Comparison of ENCODE assay signal across 8 mouse cellular contexts in the genomic region with DNA sequence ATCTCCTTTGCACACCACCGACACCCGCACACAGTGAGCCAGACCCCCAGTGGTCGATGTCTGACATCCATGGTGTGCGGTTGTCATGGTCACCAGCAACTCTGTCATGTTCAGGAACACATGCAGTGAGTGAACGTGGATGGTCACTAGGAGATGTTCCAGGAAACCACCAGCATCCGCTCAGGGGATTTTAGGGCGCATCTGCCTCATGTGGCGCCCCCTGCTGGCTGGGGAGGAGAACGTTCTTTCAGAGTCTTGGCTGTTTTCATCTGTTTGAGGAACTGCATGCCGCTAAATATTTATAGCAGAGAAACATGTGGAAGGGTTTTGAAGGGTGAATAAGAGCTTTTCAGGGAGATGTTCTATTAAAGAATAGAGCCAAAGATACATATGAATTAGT.
A peak's percentile ranks its signal among the peaks of the same experiment; 100 is the strongest.
DNase-seq lines count a peak whose midpoint lies in the region; ATAC-seq lines count a peak whose summit lies in the region.

No protein-coding gene starts in this region.

- no peak for ATAC-seq in CD4-positive, CD25-positive, alpha-beta regulatory T cell, adult 4 months
- ATAC-seq in megakaryocyte, adult 5-6 weeks (ENCODE audit: poor library complexity, severe bottlenecking) = no peak

- peak; percentile 9 for DNase-seq in CD4-positive, CD25-positive, alpha-beta regulatory T cell, adult 2 months (ENCODE audit: low read depth, low spot score)
- peak; percentile 27 to 29 for DNase-seq in kidney, postnatal 4 days
- no peak for DNase-seq in kidney, postnatal 14 days
- peak; percentile 16 for DNase-seq in NIH3T3 (ENCODE audit: low read depth)
- DNase-seq in left cerebral cortex, postnatal 4 days = peak; percentile 53
- no peak for DNase-seq in spleen, adult 18-20 months

- intact Hi-C loops in left cerebral cortex, postnatal 4 days (cut with DNase I) = no loop called here

Comparison
In these comparisons a context has a peak if more than half of its experiments do, and no peak if none do; other contexts are left out.
1. DNase-seq: peak in CD4-positive, CD25-positive, alpha-beta regulatory T cell, adult 2 months (single experiment), kidney, postnatal 4 days (2 of 2), NIH3T3 (single experiment) and left cerebral cortex, postnatal 4 days (single experiment); none in kidney, postnatal 14 days (single experiment) and spleen, adult 18-20 months (0 of 2).